Mouse (Mus musculus): ENCODE results near the gene Hoxb6.

Hoxb6 gene

GRCm38 (mm10) chr11:96318368-96319070 is 26.2 kb downstream of the Hoxb6 start:
- no peak for DNase-seq

- DNase-seq = no peak
Observed at GRCm38 (mm10) chr11:96319071-96319902, 27.0 kb downstream of the Hoxb6 start.

GRCm38 (mm10) chr11:96319910-96320309 is 27.6 kb downstream of the Hoxb6 start:
- no peak for DNase-seq

GRCm38 (mm10) chr11:96320688-96321087 is 28.4 kb downstream of the Hoxb6 start:
- no peak for DNase-seq

- no peak for DNase-seq
Observed at GRCm38 (mm10) chr11:96321846-96322245, 29.6 kb downstream of the Hoxb6 start.

GRCm38 (mm10) chr11:96322738-96323137 is 30.5 kb downstream of the Hoxb6 start:
- no peak for DNase-seq

GRCm38 (mm10) chr11:96323154-96323553 is 30.9 kb downstream of the Hoxb6 start, which contains the start of gene Hoxb3:
TSS of gene Hoxb3 (plus strand) at chr11:96323326.
- DNase-seq = no peak

GRCm38 (mm10) chr11:96324125-96324524 is 31.8 kb downstream of the Hoxb6 start:
- no peak for DNase-seq

GRCm38 (mm10) chr11:96324965-96325364 is 32.7 kb downstream of the Hoxb6 start:
- DNase-seq = no peak

GRCm38 (mm10) chr11:96325747-96326212 is 33.5 kb downstream of the Hoxb6 start:
- DNase-seq = no peak

- DNase-seq = no peak
Observed at GRCm38 (mm10) chr11:96326705-96327104, 34.4 kb downstream of the Hoxb6 start.

- DNase-seq = no peak
Observed at GRCm38 (mm10) chr11:96327122-96327521, 34.8 kb downstream of the Hoxb6 start.

- no peak for DNase-seq
Observed at GRCm38 (mm10) chr11:96327750-96328149, 35.5 kb downstream of the Hoxb6 start.

GRCm38 (mm10) chr11:96328605-96329004 is 36.3 kb downstream of the Hoxb6 start:
- no peak for DNase-seq

- no peak for DNase-seq
Observed at GRCm38 (mm10) chr11:96332105-96332504, 39.8 kb downstream of the Hoxb6 start.

GRCm38 (mm10) chr11:96332618-96333032 is 40.3 kb downstream of the Hoxb6 start:
- DNase-seq = no peak

- DNase-seq = no peak
Observed at GRCm38 (mm10) chr11:96333241-96334001, 41.1 kb downstream of the Hoxb6 start.

- no peak for DNase-seq
Observed at GRCm38 (mm10) chr11:96334002-96334364, 41.7 kb downstream of the Hoxb6 start.

- DNase-seq = no peak
Observed at GRCm38 (mm10) chr11:96334998-96335397, 42.7 kb downstream of the Hoxb6 start.

- DNase-seq = no peak
Observed at GRCm38 (mm10) chr11:96336597-96336996, 44.3 kb downstream of the Hoxb6 start.

GRCm38 (mm10) chr11:96337026-96337425 is 44.8 kb downstream of the Hoxb6 start:
- no peak for DNase-seq

GRCm38 (mm10) chr11:96338957-96339855 is 46.9 kb downstream of the Hoxb6 start:
- no peak for DNase-seq
